Mouse (Mus musculus): ENCODE data around the gene Ube3a.

Ube3a gene

DNA sequence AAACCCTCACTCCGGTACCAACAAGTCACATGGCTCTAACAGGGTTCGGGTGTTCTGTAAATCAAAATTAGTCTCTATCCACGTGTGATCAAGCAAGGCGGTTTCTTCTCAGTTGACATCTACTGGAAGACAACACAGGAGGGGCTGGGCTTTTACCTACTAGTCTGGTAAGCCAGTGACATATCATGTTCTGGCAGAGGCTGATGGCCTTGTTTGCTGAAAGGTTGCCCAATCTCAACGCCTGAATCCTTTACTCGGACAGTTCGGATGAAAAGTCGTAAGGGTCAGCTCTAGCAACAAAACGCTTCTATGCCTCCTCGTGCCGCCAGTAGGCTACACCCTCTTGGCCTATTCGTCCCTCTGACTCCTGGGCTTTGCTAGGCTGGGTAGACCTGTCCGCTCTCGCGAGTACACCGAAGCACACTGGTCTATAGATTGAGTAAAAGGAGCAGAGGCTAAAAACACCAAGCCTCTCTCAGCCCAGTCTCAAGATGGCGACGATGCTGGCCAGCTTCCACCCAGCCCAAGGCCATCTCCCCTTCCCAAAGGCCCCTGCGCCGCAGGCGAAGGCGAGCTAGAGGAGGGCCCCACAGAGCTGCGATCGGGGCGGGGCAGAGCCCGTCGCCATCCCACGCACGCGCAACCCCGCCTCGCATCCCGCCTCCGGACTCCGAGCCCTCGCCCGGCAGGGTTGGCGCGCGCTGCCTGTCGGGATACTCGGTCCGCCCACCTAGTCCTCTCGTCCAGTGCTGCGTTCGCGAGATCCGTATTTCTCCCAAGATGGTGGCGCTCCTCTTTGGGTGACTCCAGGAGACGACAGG is at the start of gene Ube3a:
TSS of gene Ube3a (plus strand) at position 706 of the 821 bp plus-strand sequence.
- peak; percentile 98 for DNase-seq (ENCODE audit: low read depth, low spot score)

DNA sequence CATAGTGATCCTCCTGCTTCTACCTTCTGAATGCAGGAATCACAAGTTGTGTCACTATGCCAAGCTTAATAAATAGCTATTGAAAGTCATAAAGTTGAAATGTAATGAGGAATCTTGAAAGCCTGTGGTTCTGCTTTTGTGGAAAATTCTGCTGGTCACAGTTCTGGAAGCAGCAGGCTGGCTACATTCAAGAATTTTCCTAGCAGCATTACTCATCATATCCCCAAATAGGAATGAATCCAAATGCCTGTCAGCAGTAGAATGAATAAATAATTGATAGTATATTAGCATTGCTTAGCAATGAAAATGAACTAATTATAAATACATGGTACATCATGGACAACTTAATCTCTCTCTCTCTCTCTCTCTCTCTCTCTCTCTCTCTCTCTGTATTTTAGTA is 35.7 kb upstream of the Ube3a start:
- no peak for DNase-seq (ENCODE audit: low read depth, low spot score)

DNA sequence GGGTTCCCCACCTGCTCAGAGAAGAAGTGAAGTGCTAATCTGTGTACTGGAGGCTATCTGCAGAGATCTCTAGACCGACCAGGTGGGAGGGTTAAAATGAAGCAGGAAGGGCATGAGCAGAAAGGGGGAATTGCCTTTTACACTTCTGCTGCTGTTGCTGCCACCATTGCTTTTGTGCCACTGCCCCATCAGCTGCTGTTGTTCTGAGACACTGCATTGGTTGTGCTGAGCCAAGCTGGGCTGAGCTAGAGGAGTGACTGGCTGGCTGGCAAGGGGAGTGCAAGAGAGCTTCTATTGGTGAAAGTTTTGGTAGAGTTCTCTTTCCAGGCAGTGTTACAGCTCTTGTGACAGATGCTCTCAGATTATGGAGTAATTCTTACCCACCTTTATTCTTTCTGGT is 13.6 kb upstream of the Ube3a start:
- DNase-seq (ENCODE audit: low read depth, low spot score) = no peak

DNA sequence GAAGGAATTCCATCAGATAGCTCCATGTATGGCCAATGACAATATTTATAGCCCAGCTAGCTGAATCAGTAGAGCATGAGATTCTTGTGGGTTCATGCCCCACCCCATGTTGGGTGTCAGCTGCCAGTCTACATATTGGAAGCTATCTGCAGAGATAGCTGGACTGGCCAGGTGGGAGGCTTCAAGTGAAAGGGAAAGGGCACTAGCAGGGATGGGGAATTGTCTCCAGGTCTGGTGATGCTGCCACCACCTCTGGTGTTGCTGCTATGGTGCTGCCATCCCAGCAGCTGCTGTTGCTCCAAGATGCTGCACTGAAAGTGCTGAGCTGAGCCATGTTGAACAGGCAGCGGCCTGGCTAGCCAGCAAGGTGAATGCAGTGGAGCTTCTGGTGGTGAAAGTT is 7.3 kb upstream of the Ube3a start:
- DNase-seq (ENCODE audit: low read depth, low spot score) = no peak

DNA sequence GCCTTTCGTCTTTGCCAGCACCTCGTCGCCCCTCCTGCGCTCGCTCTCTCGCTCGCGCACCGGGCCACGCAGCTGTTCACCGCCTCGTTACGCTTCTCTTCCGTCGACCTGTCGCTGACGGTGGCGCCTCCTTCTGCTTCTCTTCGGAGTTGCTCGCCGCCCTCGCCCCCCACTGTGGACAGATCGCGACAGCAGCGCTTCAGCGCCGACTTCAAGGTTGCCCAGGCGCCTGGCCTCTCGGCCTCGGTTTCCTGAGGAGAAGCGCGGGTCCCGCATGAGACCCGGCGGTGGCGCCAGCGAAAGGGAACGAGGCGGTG is 274 bp downstream of the Ube3a start:
- DNase-seq (ENCODE audit: low read depth, low spot score) = no peak

DNA sequence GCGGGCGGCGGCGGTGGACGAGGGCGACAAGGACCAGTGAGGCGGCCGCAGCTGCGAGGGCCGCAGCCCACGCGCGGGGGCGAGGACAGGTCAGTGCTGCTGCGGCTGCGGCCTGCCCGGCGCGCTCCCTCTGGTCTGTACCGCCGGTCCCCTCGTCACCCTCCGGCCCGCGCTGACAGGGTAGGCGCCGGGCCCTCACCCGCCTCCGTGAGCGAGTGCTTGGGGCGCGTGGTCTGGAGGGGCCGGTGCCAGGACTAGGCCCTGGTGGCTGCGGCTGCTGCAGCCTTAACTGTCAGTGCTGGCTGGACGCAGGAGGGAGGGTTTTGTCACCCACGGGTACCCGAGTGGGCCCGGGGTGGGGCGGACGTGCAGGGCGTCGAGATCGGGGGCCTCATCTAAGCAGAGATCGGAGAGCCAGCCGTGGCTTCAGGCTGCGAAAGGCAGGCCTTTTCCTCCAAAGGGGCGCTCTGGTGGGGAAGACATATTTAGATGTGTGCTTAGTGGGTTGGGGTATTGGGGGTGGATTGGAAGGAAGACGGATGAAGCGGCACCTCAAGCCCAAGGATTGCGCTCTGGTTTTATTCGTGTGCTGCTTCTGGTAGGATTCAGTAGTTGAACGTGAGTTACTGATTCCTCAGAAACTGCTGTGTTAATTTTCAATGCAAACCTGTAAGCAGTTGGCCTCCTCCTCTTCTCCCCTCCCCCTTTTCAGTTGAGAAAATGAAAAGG is 797 bp downstream of the Ube3a start:
- peak; percentile 63 for DNase-seq (ENCODE audit: low read depth, low spot score)

DNA sequence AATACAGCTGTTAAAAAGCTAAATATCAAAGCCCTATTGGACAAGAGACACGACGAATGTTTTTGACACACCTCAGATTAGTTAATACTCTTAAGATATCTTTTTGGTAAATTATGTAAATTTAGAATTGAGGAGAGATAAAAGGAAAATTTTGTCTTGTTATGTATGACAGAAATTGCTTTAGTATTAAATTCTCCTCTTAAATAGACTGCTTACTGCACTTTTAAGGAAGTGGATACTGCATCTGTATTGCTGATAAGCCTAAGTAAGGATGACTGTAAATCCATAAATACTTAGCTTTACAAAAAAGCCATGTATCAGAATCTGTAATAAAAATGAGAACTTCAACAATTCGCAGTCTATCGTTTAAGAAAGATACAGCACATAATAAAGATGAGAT is 1.8 kb downstream of the Ube3a start:
- DNase-seq (ENCODE audit: low read depth, low spot score) = no peak

DNA sequence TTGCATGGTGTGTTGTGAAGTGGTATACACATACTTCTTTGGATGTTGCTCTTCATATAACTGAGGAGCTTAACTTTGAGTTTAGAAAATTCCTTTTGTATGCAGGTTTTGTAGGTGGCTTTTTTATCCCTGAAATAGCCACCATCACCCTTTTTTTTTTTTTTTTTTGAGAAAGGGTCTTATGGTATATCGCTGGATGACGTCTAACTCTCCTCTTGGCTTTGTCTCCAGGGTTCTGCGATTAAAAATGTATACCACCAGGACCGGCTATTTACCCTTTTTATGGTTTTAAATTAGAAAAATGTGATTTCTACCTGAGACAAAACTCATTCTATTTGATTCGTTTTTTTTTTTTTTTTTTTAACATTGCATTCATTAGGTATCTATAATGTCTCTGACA is 2.2 kb downstream of the Ube3a start:
- no peak for DNase-seq (ENCODE audit: low read depth, low spot score)

DNA sequence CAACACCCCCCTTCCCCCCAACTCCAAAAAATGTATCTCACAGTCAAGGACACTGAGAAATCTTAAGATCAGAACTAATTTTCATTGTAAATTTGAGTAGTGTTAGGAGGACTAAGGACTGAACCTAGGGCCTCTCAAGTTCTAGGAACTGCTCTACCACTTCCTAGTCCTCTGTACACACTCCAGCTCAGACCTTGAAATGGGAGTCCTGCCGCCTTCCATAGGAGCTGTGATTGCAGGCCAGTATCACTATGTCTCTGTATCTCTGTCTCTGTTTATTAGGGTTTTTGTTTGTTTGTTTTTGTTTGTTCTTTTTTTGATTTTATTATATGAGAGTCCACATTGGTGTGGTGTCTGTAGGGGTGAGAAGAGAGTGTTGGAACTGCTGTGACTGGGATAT is 3.4 kb downstream of the Ube3a start:
- no peak for DNase-seq (ENCODE audit: low read depth, low spot score)

DNA sequence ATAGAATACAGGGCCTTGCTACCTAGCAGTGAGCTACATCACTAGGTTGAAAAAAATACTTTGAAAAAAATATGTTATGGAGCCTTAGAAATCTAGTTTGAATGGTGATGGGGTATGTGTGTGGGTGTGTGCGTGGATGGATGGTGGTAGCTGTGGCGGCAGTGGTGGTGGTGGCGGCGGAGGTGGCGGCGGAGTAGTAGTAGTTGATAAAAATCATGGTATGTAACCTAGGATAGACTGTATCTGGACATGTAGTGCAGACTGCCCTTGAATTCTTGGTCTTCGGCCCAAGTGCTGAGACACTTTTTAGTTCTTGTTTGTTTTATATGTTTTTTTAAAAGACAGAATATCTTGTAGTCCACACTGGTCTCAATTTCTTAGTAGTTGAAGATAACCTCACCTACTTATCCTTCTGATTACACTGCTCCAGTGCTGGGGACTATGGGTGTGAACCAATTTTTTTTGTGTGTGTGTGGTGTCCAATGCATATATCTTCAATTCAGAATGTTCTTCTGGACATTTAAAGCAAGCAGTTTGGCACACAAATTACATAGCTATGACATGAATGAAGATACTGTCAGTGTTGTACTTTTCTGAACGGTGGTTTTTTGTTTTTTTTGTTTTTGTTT is 6.3 kb downstream of the Ube3a start:
- no peak for DNase-seq (ENCODE audit: low read depth, low spot score)

DNA sequence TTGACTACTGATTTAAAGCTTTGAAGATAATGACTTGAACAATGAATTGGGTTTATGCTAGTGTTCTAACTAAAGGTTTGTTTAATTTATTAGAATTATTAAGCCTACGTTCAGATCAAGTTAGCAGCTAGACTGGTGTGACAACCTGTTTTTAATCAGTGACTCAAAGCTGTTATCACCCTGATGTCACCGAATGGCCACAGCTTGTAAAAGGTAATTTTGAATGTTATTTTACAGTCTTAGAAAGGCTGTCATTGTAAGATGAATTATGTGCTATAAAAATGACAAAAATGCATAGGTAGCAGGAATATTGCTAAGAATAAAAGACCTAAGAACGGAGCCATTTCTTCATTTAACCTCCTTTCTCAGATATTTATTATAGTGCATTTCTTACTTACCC is 14.7 kb downstream of the Ube3a start:
- DNase-seq (ENCODE audit: low read depth, low spot score) = no peak

DNA sequence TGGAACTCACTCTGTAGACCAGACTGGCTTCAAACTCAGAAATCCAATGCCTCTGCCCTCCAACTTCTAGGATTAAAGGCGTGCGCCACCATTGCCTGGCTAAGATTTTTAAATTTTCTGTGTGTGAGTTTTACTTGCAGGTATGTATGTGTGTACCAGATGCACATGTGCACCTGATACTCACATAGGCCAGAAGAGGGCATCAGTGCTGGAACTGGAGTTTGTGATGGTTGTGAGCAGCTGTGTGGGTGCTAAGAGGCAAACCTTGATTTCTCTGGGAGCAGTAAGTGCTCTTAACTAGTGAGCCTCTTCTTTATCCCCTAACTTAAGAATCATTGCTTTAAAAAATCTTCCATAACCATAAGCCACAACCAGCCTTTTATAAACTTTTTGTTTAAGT is 17.0 kb downstream of the Ube3a start:
- DNase-seq (ENCODE audit: low read depth, low spot score) = peak; percentile 53

DNA sequence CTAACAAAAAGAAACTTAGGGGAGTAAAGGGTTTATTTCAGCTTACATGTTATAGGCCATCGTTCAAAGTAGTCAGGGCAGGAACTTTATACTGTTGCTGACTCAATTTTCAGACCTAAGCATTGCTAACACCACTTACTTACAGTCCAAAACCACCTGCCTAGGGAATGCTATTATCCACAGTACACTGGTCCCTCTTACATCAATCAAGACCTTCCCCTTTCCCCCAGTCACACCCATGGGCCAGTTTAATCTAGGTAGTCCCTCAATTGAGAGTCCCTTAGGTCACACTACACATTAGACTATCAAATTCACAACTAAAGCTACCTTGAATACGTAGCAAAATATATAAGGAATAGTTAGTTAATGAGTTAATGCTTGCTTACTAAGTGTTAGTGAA is 24.8 kb downstream of the Ube3a start:
- DNase-seq (ENCODE audit: low read depth, low spot score) = no peak

DNA sequence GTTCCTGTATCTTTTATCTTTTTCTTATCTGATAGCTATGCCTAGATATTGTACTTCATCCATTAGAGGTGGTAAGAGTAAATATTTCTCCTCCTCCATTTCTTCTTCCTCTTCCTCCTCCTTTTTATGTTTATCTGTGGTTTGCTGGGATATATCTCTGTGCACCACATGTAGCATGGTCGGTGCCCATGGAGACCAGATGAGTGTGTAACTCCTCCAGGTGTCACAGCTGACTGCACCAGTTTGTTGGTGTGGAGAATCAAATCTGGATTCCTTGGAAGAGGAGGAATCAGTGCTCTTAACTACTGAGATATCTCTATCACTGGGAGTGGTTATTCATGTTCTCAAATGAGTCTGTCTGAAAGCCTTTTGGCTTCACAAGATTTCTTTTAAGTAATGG is 37.0 kb downstream of the Ube3a start:
- no peak for DNase-seq (ENCODE audit: low read depth, low spot score)

DNA sequence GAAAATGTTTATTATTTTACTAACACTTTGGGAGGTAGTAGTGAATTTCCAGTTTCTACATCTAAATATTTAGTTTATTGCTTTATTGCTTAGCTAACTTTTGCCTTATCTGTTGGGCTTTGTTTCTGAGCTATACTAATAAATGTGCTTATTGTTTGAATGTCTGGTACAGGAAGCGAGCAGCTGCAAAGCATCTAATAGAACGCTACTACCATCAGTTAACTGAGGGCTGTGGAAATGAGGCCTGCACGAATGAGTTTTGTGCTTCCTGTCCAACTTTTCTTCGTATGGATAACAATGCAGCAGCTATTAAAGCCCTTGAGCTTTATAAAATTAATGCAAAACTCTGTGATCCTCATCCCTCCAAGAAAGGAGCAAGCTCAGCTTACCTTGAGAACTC is 43.2 kb downstream of the Ube3a start:
- DNase-seq (ENCODE audit: low read depth, low spot score) = no peak

DNA sequence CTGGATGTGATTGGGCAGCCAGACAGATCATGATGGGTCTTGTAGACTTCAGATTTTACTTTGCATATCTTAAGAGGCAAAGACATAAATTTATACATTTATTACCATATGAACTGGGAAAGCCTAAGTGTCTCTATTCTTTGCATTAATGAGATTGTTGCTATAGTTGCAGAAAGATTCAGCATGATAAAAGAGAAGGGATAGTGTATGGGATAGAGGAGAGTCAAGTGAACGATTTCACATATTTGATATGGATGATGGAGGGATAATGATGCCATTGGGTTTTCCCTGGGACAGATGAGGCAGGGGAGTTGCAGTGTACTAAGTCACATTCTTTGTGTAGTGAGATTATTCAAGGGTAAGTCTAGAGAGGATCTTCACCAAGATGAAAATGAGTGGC is 84.0 kb downstream of the Ube3a start:
- DNase-seq (ENCODE audit: low read depth, low spot score) = no peak

DNA sequence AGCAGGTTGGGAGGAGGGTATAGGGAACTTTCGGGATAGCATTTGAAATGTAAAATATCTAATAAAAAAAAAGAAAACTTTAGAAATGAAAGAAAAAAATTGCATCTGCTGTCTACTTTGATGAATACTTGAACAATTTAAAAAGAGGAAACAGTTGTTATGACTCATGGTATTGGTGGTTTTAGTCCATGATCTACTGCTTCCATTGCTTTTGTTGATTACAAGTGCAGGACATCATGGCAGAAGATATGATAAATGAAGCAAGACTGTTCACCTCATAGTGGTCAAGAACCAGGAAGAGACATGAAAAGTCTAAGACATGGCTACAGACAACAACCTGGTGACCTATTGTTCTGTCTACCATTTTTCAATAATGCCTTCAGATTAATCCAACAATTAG is 94.2 kb downstream of the Ube3a start:
- DNase-seq (ENCODE audit: low read depth, low spot score) = no peak
